Mouse (Mus musculus): Measurements from ENCODE around the gene Rpl7a.

DNA sequence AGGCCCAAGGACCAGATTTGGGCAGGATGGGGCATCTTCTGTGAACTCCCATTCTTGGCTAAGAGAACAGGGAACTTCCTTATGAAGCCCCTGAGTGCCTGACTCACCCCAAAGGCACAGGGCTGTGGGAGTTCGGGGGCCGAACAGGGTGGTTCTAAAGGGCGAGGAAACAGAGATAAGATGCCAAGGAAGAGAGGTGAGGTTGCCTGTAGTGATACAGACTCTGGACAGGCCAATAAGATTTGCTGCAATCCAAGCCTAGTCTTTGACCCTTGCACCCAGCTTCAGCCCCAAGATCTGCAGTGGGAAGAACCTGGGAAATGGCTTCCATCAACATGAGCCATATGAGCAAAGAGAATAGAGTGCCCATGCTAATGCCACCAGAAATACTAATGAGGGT is 32.7 kb downstream of the Rpl7a start:
- no peak for TF ChIP-seq CTCF (IDR thresholded peaks at IDR 0.05; ENCODE audit: low read depth, low read length)
- no peak for TF ChIP-seq POLR2A (IDR thresholded peaks at IDR 0.05; ENCODE audit: extremely low read depth, insufficient read depth, low read length)
